Mouse (Mus musculus) left cerebral cortex, postnatal 10 days (tissue): Measurements from ENCODE around the gene Bptf. TPM values are rescaled to one million over a fixed set of nuclear protein-coding genes. Genes with fewer than 3 reads are reported as not detected.
"Not testable (repeated sequence)": the region's sequence is repeated elsewhere in the genome, so short reads cannot be mapped to it uniquely, and the experiment has no call there.

ENCODE experiments used
- DNase-seq, 2 experiments: peaks; one replicate each; pipeline ENCODE4 v3.0.0; 2021 to 2022; ENCODE audit warnings: low spot score in 2 of 2, mixed read lengths in 1 of 2; ENCODE audit errors: extremely low spot score in 1 of 2
- intact Hi-C: fragments of 180-260 bp; cut with DNase I; formaldehyde crosslinking; loops from one replicate; pipeline ENCODE4 v1.15.1; 2025
- total RNA-seq, 2 experiments: library from RNA; stranded (reverse); gene quantifications; 2 replicates each; pipeline ENCODE4 v1.2.3; 2021

Bptf gene
- total RNA-seq, 2 experiments from 2014 or later = 59.7 to 60.3 TPM

- intact Hi-C loops = no loop called here
- DNase-seq = peak in 1 of 2 experiments; percentile 16
These were observed 105.1 kb downstream of the Bptf start for GRCm38 (mm10) chr11:107026554-107027430.

- intact Hi-C loops = no loop called here
- DNase-seq = peak in 1 of 2 experiments; percentile 54
These were observed 106.3 kb downstream of the Bptf start, which contains the start of gene 1810010H24Rik for GRCm38 (mm10) chr11:107025411-107026321. TSS of gene 1810010H24Rik (plus strand) at chr11:107025681.

- no peak for DNase-seq
- intact Hi-C loops = no loop called here
These were observed 107.5 kb downstream of the Bptf start for GRCm38 (mm10) chr11:107024406-107024805.

GRCm38 (mm10) chr11:107022050-107022683 is 109.8 kb downstream of the Bptf start:
- intact Hi-C loops = no loop called here

GRCm38 (mm10) chr11:107019722-107020121 is 112.2 kb downstream of the Bptf start:
- intact Hi-C loops, DNase-seq: not testable (repeated sequence)

More at GRCm38 (mm10) chr11:107022050-107022683, 109.8 kb downstream of the Bptf start:
- no peak for DNase-seq

DNA sequence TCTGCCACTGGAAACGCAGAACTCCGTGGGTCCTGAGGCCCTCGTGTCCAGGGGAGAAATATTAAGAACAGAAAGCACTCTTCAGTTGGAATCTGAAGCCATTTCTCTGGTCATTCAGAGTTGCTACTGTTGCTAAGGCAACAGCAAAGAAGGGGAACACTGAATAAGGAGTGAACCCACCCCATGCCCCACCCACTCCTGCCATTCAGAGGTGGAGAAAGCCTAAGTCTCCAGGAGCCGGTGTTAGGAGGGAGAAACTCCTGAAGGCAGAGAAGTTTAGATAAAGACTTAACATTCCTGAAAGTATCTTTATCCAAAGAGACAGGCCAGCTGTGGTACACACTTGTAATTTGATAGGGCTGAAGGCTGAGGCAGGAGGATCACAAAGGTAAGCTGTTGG is 112.6 kb downstream of the Bptf start:
- intact Hi-C loops = no loop called here
- no peak for DNase-seq

GRCm38 (mm10) chr11:107018606-107019005 is 113.3 kb downstream of the Bptf start:
- no peak for DNase-seq
- intact Hi-C loops = no loop called here

- intact Hi-C loops = no loop called here
- DNase-seq = no peak
These were observed 114.5 kb downstream of the Bptf start for GRCm38 (mm10) chr11:107017339-107017886.

DNA sequence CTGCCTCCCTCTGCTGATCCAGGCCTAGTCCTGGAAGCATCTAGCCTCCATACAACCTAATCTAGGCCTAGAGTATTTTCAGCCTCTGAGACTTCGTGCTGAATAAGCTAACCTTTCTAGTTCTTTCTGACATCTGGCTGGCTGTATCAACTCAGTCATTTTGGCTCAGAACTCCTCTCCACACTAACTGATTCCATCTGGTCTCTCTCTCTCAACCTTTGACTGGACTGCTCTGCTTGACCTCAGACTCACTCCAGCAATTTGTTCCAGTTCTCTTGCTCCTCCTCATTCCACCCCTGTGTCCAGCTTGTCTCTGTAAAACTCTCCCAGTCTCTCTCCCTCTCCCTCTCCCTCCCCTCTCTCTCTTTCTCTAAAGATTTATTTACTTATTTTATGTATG is 115.0 kb downstream of the Bptf start:
- DNase-seq = no peak

GRCm38 (mm10) chr11:107015535-107016187 is 116.3 kb downstream of the Bptf start:
- DNase-seq, intact Hi-C loops: not testable (repeated sequence)

More for the DNA sequence above, 115.0 kb downstream of the Bptf start:
- intact Hi-C loops = no loop called here

DNA sequence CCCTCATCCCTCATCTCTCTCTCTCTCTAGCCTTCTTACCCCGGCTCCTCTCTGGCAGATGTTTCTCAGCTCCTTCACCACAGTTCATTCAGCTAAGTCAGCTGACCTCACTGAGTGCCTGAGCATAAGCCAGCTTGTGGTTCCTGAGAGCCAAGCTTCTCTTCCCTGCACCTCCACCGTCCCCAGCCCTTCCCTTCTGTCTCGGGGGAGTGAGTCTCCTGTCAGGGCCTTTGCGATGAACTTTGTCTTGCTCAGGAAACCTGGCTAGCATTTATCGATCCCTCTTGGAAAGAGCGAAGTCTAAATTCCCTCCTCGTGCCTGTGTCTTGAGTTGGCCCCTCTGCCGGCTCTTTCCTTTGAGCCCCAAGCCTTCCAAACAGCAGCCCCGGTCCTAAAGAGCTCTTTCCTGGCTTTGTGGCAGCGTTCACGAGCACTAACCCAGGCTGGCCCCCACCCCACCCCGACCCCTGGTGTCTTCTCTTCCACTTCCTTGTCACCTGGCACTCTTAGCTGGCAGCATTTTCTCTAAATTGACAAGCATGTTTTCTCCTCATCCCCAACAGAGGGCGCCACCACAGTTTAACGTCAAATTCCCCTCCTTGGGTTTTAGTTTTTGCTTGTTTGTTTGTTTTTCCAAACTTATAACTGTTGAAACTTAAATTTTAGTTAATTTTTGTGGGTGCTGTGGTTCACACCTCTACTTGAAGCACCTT is 117.2 kb downstream of the Bptf start:
- intact Hi-C loops = no loop called here
- DNase-seq = no peak

DNA sequence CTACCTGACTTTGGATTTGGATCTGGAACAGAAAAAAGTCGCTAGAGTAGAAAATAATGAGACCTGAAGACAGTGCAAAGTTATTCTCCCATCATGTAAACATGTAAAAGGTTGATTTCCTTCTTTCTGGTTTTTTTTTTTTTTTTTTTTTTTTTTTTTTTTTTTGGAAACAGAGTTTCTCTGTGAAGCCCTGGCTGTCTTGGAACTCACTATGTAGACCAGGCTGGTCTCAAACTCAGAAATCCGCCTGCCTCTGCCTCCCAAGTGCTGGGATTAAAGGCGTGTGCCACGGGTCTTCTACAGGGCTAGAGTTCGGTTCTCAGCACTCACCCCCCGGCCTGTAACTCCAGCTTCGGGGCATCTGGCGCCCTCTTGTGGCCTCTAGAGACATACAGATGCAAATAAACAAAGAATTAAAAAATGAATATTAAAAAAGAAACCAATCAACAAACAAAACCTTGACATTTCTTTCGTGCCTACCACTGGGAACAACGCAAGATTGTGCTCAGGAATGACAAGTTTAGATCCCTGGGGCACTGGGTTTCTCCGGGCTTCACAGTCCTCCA is 117.8 kb downstream of the Bptf start:
- intact Hi-C loops = no loop called here
- DNase-seq = no peak

- intact Hi-C loops = no loop called here
- DNase-seq = peak; percentile 96 to 97
These were observed 119.5 kb downstream of the Bptf start for GRCm38 (mm10) chr11:107012324-107013017.

DNA sequence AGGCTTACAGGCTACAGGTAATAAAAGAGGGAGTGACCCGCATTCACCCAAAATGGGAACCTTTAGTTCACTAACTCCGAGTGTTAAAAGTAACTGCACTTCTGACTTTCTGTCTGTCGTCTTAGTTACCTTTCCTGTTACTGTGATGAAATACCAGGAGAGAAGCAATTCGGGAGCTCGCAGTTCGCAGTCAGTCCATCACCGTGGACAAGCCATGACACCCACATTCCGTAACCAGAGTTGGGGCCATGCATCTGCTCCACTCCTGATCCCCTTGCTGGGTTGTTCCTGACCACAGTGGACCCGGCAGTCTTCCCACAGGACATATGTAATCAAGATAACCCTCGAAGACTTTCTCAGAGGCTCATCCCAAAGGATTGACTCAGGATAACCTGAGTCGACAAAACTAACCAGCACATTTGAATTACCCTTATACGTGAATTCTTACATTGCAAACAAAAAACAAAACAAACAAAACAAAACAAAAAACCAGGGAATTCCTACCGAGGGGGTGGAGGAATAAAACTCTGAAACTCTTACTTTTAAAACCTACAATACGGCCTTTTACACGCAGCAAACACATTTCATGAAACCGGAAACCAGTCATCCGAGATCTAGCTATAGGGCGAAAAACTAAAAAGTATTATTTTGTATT is 120.1 kb downstream of the Bptf start:
- no peak for DNase-seq
- intact Hi-C loops = no loop called here

- DNase-seq = no peak
- intact Hi-C loops = no loop called here
These were observed 120.8 kb downstream of the Bptf start for GRCm38 (mm10) chr11:107011171-107011570.

DNA sequence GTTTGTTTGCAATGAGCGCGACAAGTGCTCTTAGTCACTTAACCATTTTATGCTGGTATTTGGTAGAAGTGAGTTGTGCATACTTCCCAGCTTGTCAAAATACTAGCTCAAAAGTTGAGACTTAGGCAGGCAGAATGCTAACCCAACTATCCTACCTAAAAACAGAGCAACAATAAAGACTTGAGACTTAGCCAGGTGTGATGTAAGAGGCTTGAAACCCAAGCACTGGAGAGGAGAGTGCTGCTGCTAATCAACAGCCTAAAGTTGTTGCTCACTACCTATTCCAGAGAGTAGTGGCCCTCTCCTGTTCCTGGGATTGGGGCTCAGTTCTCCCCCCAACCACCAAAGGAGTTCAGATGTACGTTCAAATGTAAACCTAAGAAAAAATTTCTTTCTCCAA is 121.5 kb downstream of the Bptf start:
- DNase-seq = no peak
- intact Hi-C loops = no loop called here
